Mouse (Mus musculus): Measurements from ENCODE around the gene Grid1. TPM values are rescaled to one million over a fixed set of nuclear protein-coding genes. Genes with fewer than 3 reads are reported as not detected.
A peak's percentile ranks its signal among the peaks of the same experiment; 100 is the strongest.

Gene Grid1
- total RNA-seq, 2 experiments from 2014 or later, result 55.1 to 57.2 TPM

DNA sequence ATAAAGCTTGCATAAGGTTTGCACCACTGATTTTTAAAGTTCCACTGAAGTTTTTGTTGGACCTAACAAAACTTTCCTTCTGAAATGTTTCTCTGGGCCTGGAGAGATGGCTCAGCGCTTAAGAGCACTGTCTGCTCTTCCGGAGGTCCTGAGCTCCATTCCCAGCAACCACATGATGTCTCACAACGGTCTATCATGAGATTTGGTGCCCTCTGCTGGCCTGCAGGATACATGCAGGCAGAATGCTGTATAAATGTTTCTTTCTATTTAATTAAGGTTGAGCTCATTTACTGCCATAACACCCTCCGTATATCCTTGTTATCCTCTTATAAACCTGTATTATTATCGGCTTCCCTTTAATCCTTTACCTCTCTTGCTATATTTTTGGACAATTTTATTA lies 805.8 kb downstream of the Grid1 start:
- Histone ChIP-seq H3K4me3 (no peak overlapping the region), H3K27ac (no peak overlapping the region)
- no peak for DNase-seq (ENCODE audit: low spot score in 2 of 2)
- TF ChIP-seq CTCF (conservative IDR thresholded peaks at IDR 0.05), result peak; percentile 53

Small RNA genes within 50 kb of the gene (microRNA-seq; reads per million reads assigned to microRNA genes)
- 756 to 912 reads per million in 2 experiments for gene Mir346

Other genes with a start within 250 kb of the Grid1 start
- gene Ldb3, start 231.4 kb upstream of the Grid1 start, total RNA-seq (2021), result 1 to 10 TPM; 3.3 to 4.0 TPM
- not detected for gene Opn4, start 220.0 kb upstream of the Grid1 start, total RNA-seq (2021)
- 10 to 100 TPM; 56.3 to 58.7 TPM for gene Wapl, start 146.2 kb upstream of the Grid1 start, total RNA-seq (2021)